Mouse (Mus musculus) spleen, adult 18-20 months (tissue): ENCODE results near the gene D430019H16Rik.

Source experiments
- DNase-seq, 2 experiments: peaks; one replicate each; pipeline ENCODE4 v3.0.0; 2022; ENCODE audit warnings: mixed read lengths in 2 of 2

Gene D430019H16Rik

DNA sequence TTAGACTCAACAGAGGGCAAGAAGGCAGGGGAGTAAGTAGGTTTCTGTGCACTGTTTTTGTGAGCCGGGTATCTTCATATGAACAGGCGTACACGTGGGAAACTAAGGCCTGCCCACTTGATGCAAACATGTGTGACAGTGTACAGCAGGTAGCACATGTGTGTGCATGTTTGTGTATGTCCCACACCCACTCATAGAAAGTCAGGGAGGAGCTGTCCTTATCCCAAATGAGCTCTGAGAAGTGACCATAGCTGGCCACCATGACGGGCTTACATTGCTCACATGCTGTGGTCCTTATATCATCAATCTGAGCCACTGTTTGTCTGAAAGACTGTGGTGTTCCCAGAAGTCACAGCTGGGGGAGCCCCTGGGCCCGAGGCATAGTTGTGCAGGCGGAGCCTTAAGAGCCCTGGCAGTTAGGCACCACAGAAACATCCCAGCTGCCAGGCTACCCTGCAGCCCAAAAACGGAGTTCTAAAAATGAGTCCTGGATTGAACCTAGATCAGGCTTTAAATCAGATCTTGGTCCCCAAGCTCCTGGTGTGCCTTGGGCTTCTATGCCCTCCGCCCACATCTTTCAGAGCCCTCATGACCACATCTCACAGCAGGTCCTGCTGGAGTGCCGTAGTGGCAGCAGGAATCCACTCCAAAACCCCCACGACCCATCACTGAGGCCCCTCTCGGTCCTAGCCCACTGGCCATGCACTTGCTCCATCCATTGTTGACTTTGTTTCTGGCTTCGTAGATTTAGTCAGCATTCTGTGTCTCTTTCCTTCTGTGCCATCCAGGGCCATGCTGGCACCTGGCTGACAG is 88.1 kb downstream of the D430019H16Rik start:
- DNase-seq: no peak

DNA sequence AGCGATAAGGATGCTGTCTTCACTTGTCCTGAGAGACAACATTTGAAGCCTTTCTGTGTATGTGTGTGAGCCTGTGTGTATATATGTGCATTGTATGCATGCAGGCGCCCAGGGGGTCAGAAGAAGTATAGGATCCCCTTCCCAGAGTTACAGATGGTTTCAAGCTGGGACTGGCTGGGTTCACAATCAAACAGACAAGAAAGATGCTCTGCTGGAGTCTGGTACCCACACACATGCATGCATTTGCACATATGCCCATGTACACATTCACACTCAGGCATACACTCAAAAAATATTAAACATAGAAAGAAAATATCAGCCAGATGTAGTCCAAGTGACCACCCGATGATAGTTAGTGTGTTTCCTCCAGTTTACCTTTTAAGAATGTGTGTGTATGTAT is 88.9 kb downstream of the D430019H16Rik start:
- no peak for DNase-seq
